Mouse (Mus musculus) myocyte (in vitro differentiated cells): ENCODE measurements around the gene Hoxa6.

Experiments used
- CEBPB ChIP-seq: IDR thresholded peaks from 2 replicates; pipeline ENCODE4 v1.6.1; 2011; ENCODE audit warnings: mild to moderate bottlenecking, moderate library complexity; ENCODE audit not compliant: poor library complexity, insufficient read depth, severe bottlenecking
- E2F4 ChIP-seq: IDR thresholded peaks from one replicate; pipeline ENCODE4 v1.6.1; 2011; ENCODE audit warnings: mild to moderate bottlenecking, control low read depth, moderate library complexity; ENCODE audit not compliant: insufficient read depth
- MYOG ChIP-seq, 3 experiments: IDR thresholded peaks; one replicate each; pipeline ENCODE4 v1.6.1; 2011; ENCODE audit warnings: control low read depth in 2 of 3, low read depth in 2 of 3, mild to moderate bottlenecking in 2 of 3; ENCODE audit not compliant: insufficient read length in 2 of 3, control insufficient read depth in 1 of 3, insufficient read depth in 1 of 3
- POLR2A ChIP-seq: IDR thresholded peaks from one replicate; pipeline ENCODE4 v1.6.1; 2011; ENCODE audit warnings: low read depth, mild to moderate bottlenecking, control low read depth, moderate library complexity; ENCODE audit not compliant: insufficient read length
- TCF12 ChIP-seq: IDR thresholded peaks from one replicate; pipeline ENCODE4 v1.6.1; 2011; ENCODE audit warnings: mild to moderate bottlenecking, control low read depth; ENCODE audit not compliant: poor library complexity, insufficient read depth, severe bottlenecking

DNA sequence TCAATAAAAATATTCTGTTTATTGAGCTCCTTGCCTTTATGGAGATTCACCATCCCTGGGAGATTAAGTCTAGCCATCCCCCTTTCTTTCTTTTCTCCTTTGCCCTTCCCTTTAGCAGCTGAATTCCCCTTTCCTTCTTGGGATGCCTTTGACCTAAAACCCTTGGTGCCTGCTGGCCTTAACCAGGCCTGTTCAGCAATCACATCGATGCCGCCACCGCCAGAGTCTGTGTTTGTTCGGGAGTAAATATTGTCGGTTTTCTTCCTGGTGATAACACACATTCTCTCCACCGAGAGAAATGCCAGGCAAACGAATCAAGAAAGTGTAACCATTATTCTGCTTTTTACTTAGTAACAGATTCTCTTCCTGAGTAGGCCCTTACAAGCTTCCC is 29.6 kb upstream of the Hoxa6 start:
- TF ChIP-seq MYOG (IDR thresholded peaks at IDR 0.05; ENCODE audit: control insufficient read depth in 1 of 3, insufficient read depth in 1 of 3, insufficient read length in 2 of 3, low read depth in 2 of 3) (no peak), CEBPB (no peak), POLR2A (no peak), TCF12 (no peak), E2F4 (no peak)
